Mouse (Mus musculus) testis, adult 10 weeks (tissue): ENCODE measurements around the gene Pet100. TPM values are rescaled to one million over a fixed set of nuclear protein-coding genes. Genes with fewer than 3 reads are reported as not detected.

Source experiments
- polyA plus RNA-seq: library from polyadenylated mRNA; stranded (reverse); fragments of 350-450 nt; fragmentation: Illumina TruSeq; extraction: RNeasy Lipid Tissue Mini Kit (QIAGEN cat#74804); gene quantifications from one replicate; pipeline ENCODE4 v1.2.3, GENCODE M21; 2014; ENCODE audit warnings: low read depth, low replicate concordance

Pet100 gene
- 37.0 TPM for polyA plus RNA-seq

GRCm38 (mm10) chr8:3621199-3621970, at the start of gene Pet100, which contains the start of gene Xab2:
Gene Pet100, plus strand, starts transcription at chr8:3621548.
Gene Xab2, minus strand, starts transcription at chr8:3621316.

GRCm38 (mm10) chr8:3586993-3587390, 34.4 kb upstream of the Pet100 start, which contains the start of gene Camsap3:
Gene Camsap3, plus strand, starts transcription at chr8:3587293.

GRCm38 (mm10) chr8:3625445-3625844, 4.1 kb downstream of the Pet100 start, which contains the start of gene Pcp2:
Gene Pcp2, minus strand, starts transcription at chr8:3625545.

GRCm38 (mm10) chr8:3630647-3631477, 9.5 kb downstream of the Pet100 start, which contains the start of gene Stxbp2:
Gene Stxbp2, plus strand, starts transcription at chr8:3630955.

GRCm38 (mm10) chr8:3655526-3655925, 34.2 kb downstream of the Pet100 start, which contains the start of gene Retn:
Gene Retn, plus strand, starts transcription at chr8:3655770.

DNA sequence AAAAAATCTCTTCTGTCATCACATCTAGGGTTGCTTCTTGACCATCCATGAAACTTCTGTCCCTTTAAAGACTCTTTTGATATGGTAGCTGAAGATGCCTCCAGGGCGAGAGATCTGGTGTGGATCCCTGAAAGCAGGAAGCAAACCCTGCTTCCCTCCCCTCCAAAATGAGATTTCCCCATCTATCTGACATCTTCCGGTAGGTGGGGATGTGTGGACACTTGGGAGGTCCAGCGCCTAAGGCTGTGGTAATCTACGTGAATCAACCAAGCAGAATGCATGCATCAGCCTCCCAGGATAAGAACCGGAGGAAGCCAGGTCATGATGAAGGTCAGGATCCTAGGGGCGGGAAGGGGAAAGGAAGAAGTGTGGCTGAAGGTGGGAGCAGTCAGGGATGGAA, 44.2 kb downstream of the Pet100 start, which contains the start of gene Mcemp1:
Gene Mcemp1, plus strand, starts transcription at position 248 of the 400 bp plus-strand sequence.

GRCm38 (mm10) chr8:3671980-3672491, 50.7 kb downstream of the Pet100 start, which contains the start of gene Fcor:
Gene Fcor, minus strand, starts transcription at chr8:3672362.

Other genes starting within 250 kb of the Pet100 start
- 3.2 TPM for gene Arhgef18, start 228.5 kb upstream of the Pet100 start, polyA plus RNA-seq
- gene Pex11g, start 153.9 kb upstream of the Pet100 start, polyA plus RNA-seq, result 3.4 TPM
- 29.3 TPM for gene Tex45, start 150.7 kb upstream of the Pet100 start, polyA plus RNA-seq
- 0.27 TPM for gene Zfp358, start 128.4 kb upstream of the Pet100 start, polyA plus RNA-seq
- 6.4 TPM for gene Mcoln1, start 121.1 kb upstream of the Pet100 start, polyA plus RNA-seq
- gene Pnpla6, start 106.2 kb upstream of the Pet100 start, polyA plus RNA-seq, result 1.8 TPM
- not detected for gene C330021F23Rik, start 53.6 kb upstream of the Pet100 start, polyA plus RNA-seq
- 2.1 TPM for gene Camsap3, start 34.3 kb upstream of the Pet100 start, polyA plus RNA-seq
- gene Xab2, start 232 bp upstream of the Pet100 start, polyA plus RNA-seq, result 1.1 TPM
- gene Pcp2, start 4.0 kb downstream of the Pet100 start, polyA plus RNA-seq, result not detected
- 20.9 TPM for gene Stxbp2, start 9.4 kb downstream of the Pet100 start, polyA plus RNA-seq
- gene Retn, start 34.2 kb downstream of the Pet100 start, polyA plus RNA-seq, result 1.1 TPM
- not detected for gene Mcemp1, start 44.2 kb downstream of the Pet100 start, polyA plus RNA-seq
- not detected for gene Fcor, start 50.8 kb downstream of the Pet100 start, polyA plus RNA-seq
- gene Trappc5, start 54.8 kb downstream of the Pet100 start, polyA plus RNA-seq, result 3.2 TPM
- 0.27 TPM for gene Fcer2a, start 72.6 kb downstream of the Pet100 start, polyA plus RNA-seq
- gene Clec4g, start 99.1 kb downstream of the Pet100 start, polyA plus RNA-seq, result 10.7 TPM
- gene Cd209a, start 127.4 kb downstream of the Pet100 start, polyA plus RNA-seq, result 0.18 TPM
- gene Cd209e, start 232.8 kb downstream of the Pet100 start, polyA plus RNA-seq, result not detected